Comparison of ENCODE assay signal across 24 mouse cellular contexts in the genomic region with DNA sequence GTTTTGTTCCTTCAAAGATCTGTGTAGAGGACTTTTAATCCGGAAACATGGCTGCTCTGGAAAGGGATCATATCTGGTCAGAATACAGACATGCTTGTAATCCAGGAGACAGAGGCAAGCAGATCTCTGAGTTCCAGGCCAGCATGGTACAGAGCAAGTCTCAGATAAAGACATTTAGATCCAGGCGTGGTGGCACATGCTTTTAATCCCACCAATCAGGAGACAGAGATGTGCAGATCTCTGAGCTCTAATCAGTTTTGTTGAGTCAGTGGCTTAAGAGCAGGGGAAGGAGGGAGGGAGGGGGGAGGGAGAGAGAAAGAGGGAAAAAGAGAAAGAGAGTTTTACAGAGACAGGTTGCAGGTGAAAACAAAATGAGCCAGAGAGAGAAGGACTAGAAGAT.
DNase-seq lines count a peak whose midpoint lies in the region; ATAC-seq and TF ChIP-seq lines count a peak whose summit lies in the region.
"Had no signal": no experiment of that assay in that cellular context is flagged by ENCODE, and none has a peak within 500 bp of the region (broad histone marks: within the 10 kb centered on the region; RNA-seq: fewer than 3 reads in every experiment).

No protein-coding gene starts in this region.

- no peak overlapping the region for H3K27ac ChIP-seq in liver, embryonic 12.5 days
- no peak overlapping the region for H3K27ac ChIP-seq in liver, postnatal 0 days (ENCODE audit: low read depth)
- H3K27ac ChIP-seq in MEL (ENCODE audit: control insufficient read depth, low read depth, low read length) = peak overlapping the region; percentile 27; the same call in 1 of the 2 replicates
- no peak overlapping the region for H3K27ac ChIP-seq in gastrocnemius, adult 2 months
- H3K27ac ChIP-seq: embryonic facial prominence, embryonic 10.5 days; embryonic facial prominence, embryonic 12.5 days; forebrain, embryonic 13.5 days; forebrain, embryonic 15.5 days had no signal

- no peaks in the 10 kb centered on the region for H3K9me3 ChIP-seq in liver, embryonic 12.5 days (replicated peaks)
- H3K9me3 ChIP-seq in liver, postnatal 0 days (ENCODE audit: low read length) = no peaks in the 10 kb centered on the region
- H3K9me3 ChIP-seq in MEL (replicated peaks; ENCODE audit: insufficient read depth, low read length) = no peaks in the 10 kb centered on the region
- H3K9me3 ChIP-seq: embryonic facial prominence, embryonic 10.5 days; embryonic facial prominence, embryonic 12.5 days; forebrain, embryonic 13.5 days; forebrain, embryonic 15.5 days; G1E had no signal

- no peak for TF ChIP-seq RAD21 in MEL (IDR thresholded peaks at IDR 0.05; ENCODE audit: low read depth, low read length)

- 56% methylated on average over 2 of the region's 2 CpGs for WGBS in liver, embryonic 12.5 days (ENCODE audit: insufficient replicate concordance)
- 67% methylated on average over 2 of the region's 2 CpGs for WGBS in liver, postnatal 0 days (ENCODE audit: insufficient replicate concordance)

- no peak overlapping the region for H3K4me3 ChIP-seq in liver, embryonic 12.5 days
- H3K4me3 ChIP-seq in liver, postnatal 0 days (ENCODE audit: low read depth, low read length) = no peak overlapping the region
- no peak overlapping the region for H3K4me3 ChIP-seq in MEL (ENCODE audit: control insufficient read depth in 1 of 2, insufficient read depth in 1 of 2, low read depth in 2 of 2, low read length in 2 of 2)
- no peak overlapping the region for H3K4me3 ChIP-seq in gastrocnemius, adult 2 months
- H3K4me3 ChIP-seq: embryonic facial prominence, embryonic 10.5 days; embryonic facial prominence, embryonic 12.5 days; forebrain, embryonic 13.5 days; forebrain, embryonic 15.5 days had no signal

- H3K4me1 ChIP-seq in liver, embryonic 12.5 days = no peaks in the 10 kb centered on the region
- no peaks in the 10 kb centered on the region for H3K4me1 ChIP-seq in liver, postnatal 0 days (ENCODE audit: insufficient read depth)
- H3K4me1 ChIP-seq in MEL (ENCODE audit: control insufficient read depth in 1 of 2, insufficient read depth in 2 of 2, low read length in 2 of 2) = peaks cover 2 to 14% of the 10 kb centered on the region in 2 experiments; a peak in 3 of 4 replicates
- H3K4me1 ChIP-seq: embryonic facial prominence, embryonic 10.5 days; embryonic facial prominence, embryonic 12.5 days; forebrain, embryonic 13.5 days; forebrain, embryonic 15.5 days had no signal

- TF ChIP-seq POLR2A in MEL (IDR thresholded peaks at IDR 0.05; ENCODE audit: control insufficient read depth in 1 of 2, insufficient read depth in 1 of 2, low read depth in 1 of 2, low read length in 2 of 2, poor library complexity in 1 of 2) = no peak

- DNase-seq in liver, postnatal 0 days = no peak
- peak; percentile 48 for DNase-seq in MEL (ENCODE audit: low read depth, low spot score)
- no peak for DNase-seq in gastrocnemius, adult 2 months
- DNase-seq in frontal cortex, postnatal 14 days (ENCODE audit: low spot score in 2 of 2) = no peak
- no peak for DNase-seq in ovary, adult 18-20 months (ENCODE audit: low spot score)
- DNase-seq: adrenal gland, adult 2 months; adrenal gland, postnatal 14 days; adrenal gland, postnatal 36 days; B cell, adult 2 months; cerebellum, adult 11-12 months; cerebellum, adult 2 months; cerebellum, adult 9-10 months; cerebellum, postnatal 10 days; cerebellum, postnatal 25 days; forebrain, postnatal 0 days had no signal

- H3K9ac ChIP-seq in liver, embryonic 12.5 days = no peak overlapping the region
- no peak overlapping the region for H3K9ac ChIP-seq in liver, postnatal 0 days (replicated peaks)
- no peak overlapping the region for H3K9ac ChIP-seq in MEL (ENCODE audit: control insufficient read depth, low read depth, low read length, poor library complexity, severe bottlenecking)
- H3K9ac ChIP-seq: embryonic facial prominence, embryonic 12.5 days; forebrain, embryonic 13.5 days; forebrain, embryonic 15.5 days; forebrain, postnatal 0 days had no signal

- peak; percentile 47; the same call in 1 of the 2 replicates for ATAC-seq in liver, embryonic 12.5 days
- ATAC-seq in liver, postnatal 0 days = no peak
- peak; percentile 38 for ATAC-seq in megakaryocyte progenitor cell, adult 5-6 weeks (replicated peaks; ENCODE audit: poor library complexity)
- ATAC-seq: CD4-positive, CD25-positive, alpha-beta regulatory T cell, adult 4 months; forebrain, embryonic 13.5 days; forebrain, embryonic 15.5 days; forebrain, postnatal 0 days had no signal

- TF ChIP-seq CTCF in liver, postnatal 0 days (IDR thresholded peaks at IDR 0.05; ENCODE audit: low read depth) = no peak
- no peak for TF ChIP-seq CTCF in MEL (IDR thresholded peaks at IDR 0.05 in 2 of 3, conservative IDR thresholded peaks at IDR 0.05 in 1 of 3; ENCODE audit: control insufficient read depth in 1 of 3, insufficient read depth in 1 of 3, low read depth in 2 of 3, low read length in 3 of 3, poor library complexity in 1 of 3, severe bottlenecking in 1 of 3)
- TF ChIP-seq CTCF in gastrocnemius, adult 2 months (IDR thresholded peaks at IDR 0.05) = no peak

- intact Hi-C loops in gastrocnemius, adult 2 months (cut with DNase I) = no loop called here

- H3K36me3 ChIP-seq in liver, embryonic 12.5 days = no peaks in the 10 kb centered on the region
- H3K36me3 ChIP-seq in liver, postnatal 0 days (replicated peaks; ENCODE audit: insufficient read depth, low read length) = no peaks in the 10 kb centered on the region
- H3K36me3 ChIP-seq in MEL (ENCODE audit: control insufficient read depth in 1 of 2, insufficient read depth in 2 of 2, low read length in 2 of 2) = peaks cover 0 to 10% of the 10 kb centered on the region in 2 experiments; a peak in 2 of 4 replicates
- H3K36me3 ChIP-seq: embryonic facial prominence, embryonic 10.5 days; embryonic facial prominence, embryonic 12.5 days; forebrain, embryonic 15.5 days; G1E had no signal

- TF ChIP-seq EP300 in liver, postnatal 0 days (IDR thresholded peaks at IDR 0.05; ENCODE audit: low read depth) = no peak
- peak in 1 of 2 experiments; percentile 39; a peak in 1 of 4 replicates for TF ChIP-seq EP300 in MEL (IDR thresholded peaks at IDR 0.05; ENCODE audit: low read depth in 1 of 2, low read length in 2 of 2)

- no peak overlapping the region for H3K4me2 ChIP-seq in liver, embryonic 12.5 days
- no peak overlapping the region for H3K4me2 ChIP-seq in liver, postnatal 0 days (ENCODE audit: low read depth, low read length)
- H3K4me2 ChIP-seq: embryonic facial prominence, embryonic 12.5 days; forebrain, embryonic 13.5 days; forebrain, embryonic 15.5 days had no signal

- H3K27me3 ChIP-seq in liver, embryonic 12.5 days (replicated peaks) = no peaks in the 10 kb centered on the region
- no peaks in the 10 kb centered on the region for H3K27me3 ChIP-seq in liver, postnatal 0 days (ENCODE audit: insufficient read depth, low read length)
- no peaks in the 10 kb centered on the region for H3K27me3 ChIP-seq in MEL (ENCODE audit: control insufficient read depth in 1 of 2, insufficient read depth in 2 of 2, low read length in 2 of 2)
- H3K27me3 ChIP-seq: CH12.LX; embryonic facial prominence, embryonic 12.5 days; forebrain, embryonic 13.5 days; forebrain, embryonic 15.5 days had no signal

- no peaks in the 10 kb centered on the region for H3K79me2 ChIP-seq in MEL (ENCODE audit: control insufficient read depth, insufficient read depth, low read length, poor library complexity)

TF ChIP-seq in MEL, 35 proteins besides CTCF, POLR2A, EP300 and RAD21:
- TF ChIP-seq MXI1 (IDR thresholded peaks at IDR 0.05; ENCODE audit: low read depth, low read length) = no peak
- TF ChIP-seq USF1 (IDR thresholded peaks at IDR 0.05; ENCODE audit: low read depth, low read length) = peak; percentile 56
- TF ChIP-seq POLR2AphosphoS5 (IDR thresholded peaks at IDR 0.05; ENCODE audit: borderline replicate concordance, low read depth, low read length) = no peak
- TF ChIP-seq GATA1 (IDR thresholded peaks at IDR 0.05; ENCODE audit: low read depth, low read length) = peak; percentile 27; the same call in 1 of the 2 replicates
- TF ChIP-seq MEF2A (IDR thresholded peaks at IDR 0.05; ENCODE audit: extremely low read depth, insufficient replicate concordance, low read depth, low read length, poor library complexity, severe bottlenecking) = no peak
- TF ChIP-seq TAL1 (IDR thresholded peaks at IDR 0.05; ENCODE audit: low read length) = no peak
